Mouse (Mus musculus) neural tube, embryonic 15.5 days (tissue): ENCODE measurements at regions not wholly inside any gene's neighbourhood (a gene's known extent, or its start where the extent isn't known, plus 50 kb on each side); places are given as distances from the start of the nearest gene placed in this dataset.

Experiments used
- ATAC-seq: fragments of 200-750 bp; cut with Nextera tagmentation; 2 replicates; pipeline ENCODE4 v1.8.0; 2017; ENCODE audit warnings: mild to moderate bottlenecking, moderate TSS enrichment, moderate library complexity; ENCODE audit not compliant: low FRiP score
- H3K27ac ChIP-seq: fragments of 300-500 bp; sonication (generic); replicated peaks from 2 replicates; pipeline ENCODE4 v1.5.1; 2015; ENCODE audit warnings: mild to moderate bottlenecking, inconsistent platforms
- H3K27me3 ChIP-seq: fragments of 300-500 bp; sonication (generic); replicated peaks from 2 replicates; pipeline ENCODE4 v1.6.1; 2015; ENCODE audit warnings: inconsistent platforms
- H3K36me3 ChIP-seq: fragments of 300-500 bp; sonication (generic); 2 replicates; pipeline ENCODE4 v1.6.1; 2015; ENCODE audit warnings: inconsistent platforms
- H3K4me1 ChIP-seq: fragments of 300-500 bp; sonication (generic); 2 replicates; pipeline ENCODE4 v1.6.1; 2015; ENCODE audit warnings: inconsistent platforms
- H3K4me2 ChIP-seq: fragments of 300-500 bp; sonication (generic); 2 replicates; pipeline ENCODE4 v1.6.1; 2015; ENCODE audit warnings: inconsistent platforms, mild to moderate bottlenecking, moderate library complexity
- H3K4me3 ChIP-seq: fragments of 300-500 bp; sonication (generic); replicated peaks from 2 replicates; pipeline ENCODE4 v1.5.1; 2015; ENCODE audit warnings: mild to moderate bottlenecking, inconsistent platforms
- H3K9ac ChIP-seq: fragments of 300-500 bp; sonication (generic); replicated peaks from 2 replicates; pipeline ENCODE4 v1.6.1; 2015; ENCODE audit warnings: mild to moderate bottlenecking, inconsistent platforms
- H3K9me3 ChIP-seq: fragments of 300-500 bp; sonication (generic); replicated peaks from 2 replicates; pipeline ENCODE4 v1.6.1; 2016; ENCODE audit warnings: inconsistent platforms
- WGBS: fragments of 180-500 bp; shearing (Covaris S2); methylation state at CpG from one replicate; pipeline ENCODE4 v1.1.7; 2015; ENCODE audit warnings: mixed read lengths; 5-methylcytosine and 5-hydroxymethylcytosine counted together

DNA sequence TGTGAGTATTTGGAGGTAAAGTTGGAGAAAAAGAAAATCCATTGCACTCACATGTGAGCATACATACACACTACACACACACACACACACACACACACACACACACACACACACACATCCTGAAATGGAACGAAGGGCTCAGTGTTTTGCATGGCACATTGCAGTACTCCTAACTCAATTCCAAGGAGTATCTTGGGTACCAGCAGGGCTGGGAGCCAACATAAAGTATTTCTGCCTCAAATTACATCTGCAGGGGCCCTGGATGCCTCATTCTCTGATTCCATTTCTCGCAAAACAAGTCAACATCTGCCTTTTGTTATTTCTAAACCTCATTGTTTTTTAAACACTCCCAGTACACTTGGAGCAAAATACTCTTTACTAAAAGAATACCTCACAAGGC, 132.7 kb upstream of the Rnaseh2b start:
- H3K27me3 ChIP-seq, result no peaks in the 10 kb centered on the region
- H3K4me1 ChIP-seq, result 0 out of 2 replicates have a peak, but pooled peaks cover 3% of the 10 kb centered on the region
- no peak for ATAC-seq
- 60% methylated on average over 2 of the region's 2 CpGs for WGBS
- no peak overlapping the region for H3K9ac ChIP-seq
- no peak overlapping the region for H3K27ac ChIP-seq
- H3K4me3 ChIP-seq, result no peak overlapping the region
- no peaks in the 10 kb centered on the region for H3K36me3 ChIP-seq
- no peak overlapping the region for H3K4me2 ChIP-seq
- H3K9me3 ChIP-seq, result no peaks in the 10 kb centered on the region

DNA sequence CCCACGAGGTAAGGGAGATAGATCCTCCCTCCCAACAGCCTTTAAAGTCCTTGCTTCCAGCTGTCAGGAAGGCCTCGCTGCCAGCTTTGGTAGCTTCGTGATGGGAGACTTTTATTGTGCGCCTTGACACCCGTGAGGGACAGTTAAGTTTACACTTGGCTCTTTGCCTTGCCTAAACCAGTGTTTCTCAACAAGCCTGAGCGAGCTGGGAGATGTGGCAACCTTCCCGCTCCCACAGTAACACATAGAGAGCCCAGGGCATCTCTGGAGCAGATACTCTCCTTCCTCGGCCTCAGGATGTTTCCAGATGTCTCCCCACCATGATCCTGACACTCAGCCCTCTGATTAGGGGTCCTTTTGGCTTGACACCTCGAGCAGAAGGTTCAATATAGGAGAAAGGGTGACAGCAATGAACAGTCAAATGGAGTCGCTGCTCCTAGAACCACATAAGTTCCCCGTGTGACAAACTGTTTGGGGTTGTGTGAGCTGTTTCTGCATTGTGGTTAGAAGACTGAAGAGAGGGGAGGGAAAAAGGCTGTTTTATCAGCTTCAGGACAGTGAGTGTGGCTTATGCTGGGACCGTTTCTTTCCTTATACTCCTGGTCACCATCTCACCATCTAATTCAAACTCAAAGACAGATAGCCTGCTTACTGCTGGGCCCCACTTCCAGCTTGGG, 129.1 kb upstream of the Rnaseh2b start:
- WGBS, result 60% methylated on average over 12 of the region's 12 CpGs
- Histone ChIP-seq H3K27ac (no peak overlapping the region), H3K36me3 (no peaks in the 10 kb centered on the region), H3K4me1 (0 out of 2 replicates have a peak, but pooled peaks cover 3% of the 10 kb centered on the region), H3K9ac (no peak overlapping the region), H3K9me3 (no peaks in the 10 kb centered on the region), H3K27me3 (no peaks in the 10 kb centered on the region), H3K4me3 (no peak overlapping the region), H3K4me2 (no peak overlapping the region)
- ATAC-seq, result no peak

DNA sequence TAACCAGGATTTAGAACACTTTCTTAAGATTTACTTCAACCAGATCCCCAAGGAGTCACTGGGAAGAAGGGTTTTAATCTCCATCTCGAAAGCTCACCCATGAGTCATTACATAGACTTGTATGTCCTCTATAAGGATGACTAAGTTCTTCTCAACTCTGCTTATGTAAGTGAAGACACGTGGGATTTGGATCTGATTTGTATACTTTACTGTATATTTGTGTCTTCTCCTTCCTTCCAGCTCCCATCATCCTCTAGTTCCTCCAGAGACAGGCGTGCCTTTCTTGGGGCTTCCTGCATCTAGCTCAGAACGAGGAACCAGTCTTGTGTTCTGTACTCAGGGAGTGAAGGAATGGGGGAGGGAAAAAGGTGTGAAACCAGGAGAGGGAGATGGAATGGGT, 127.5 kb upstream of the Rnaseh2b start:
- no peaks in the 10 kb centered on the region for H3K36me3 ChIP-seq
- no peak overlapping the region for H3K4me2 ChIP-seq
- no peaks in the 10 kb centered on the region for H3K9me3 ChIP-seq
- 0 out of 2 replicates have a peak, but pooled peaks cover 3% of the 10 kb centered on the region for H3K4me1 ChIP-seq
- H3K27ac ChIP-seq, result no peak overlapping the region
- no peak overlapping the region for H3K9ac ChIP-seq
- no peak for ATAC-seq
- 86% methylated on average over 4 of the region's 4 CpGs for WGBS
- no peaks in the 10 kb centered on the region for H3K27me3 ChIP-seq
- H3K4me3 ChIP-seq, result no peak overlapping the region

DNA sequence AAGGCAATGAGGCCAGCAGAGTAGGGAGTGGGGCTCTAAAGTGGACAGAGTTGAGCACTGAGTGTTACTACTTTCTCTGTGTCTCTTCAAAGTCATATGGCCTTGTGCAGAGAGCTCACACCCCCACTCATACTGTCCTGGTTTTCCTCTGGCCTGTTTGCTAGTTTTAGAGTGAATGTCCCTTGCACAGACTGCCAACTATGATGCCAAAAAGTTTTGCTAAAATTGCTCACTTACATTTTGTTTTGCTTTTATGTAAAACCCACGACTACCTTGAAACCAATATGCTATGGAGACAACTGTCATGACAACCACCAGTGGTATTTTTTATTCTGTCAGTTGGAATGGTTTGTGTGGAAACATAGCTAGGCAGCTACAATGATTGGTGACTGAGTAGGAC, 126.4 kb upstream of the Rnaseh2b start:
- Histone ChIP-seq H3K27me3 (no peaks in the 10 kb centered on the region), H3K4me3 (no peak overlapping the region), H3K36me3 (no peaks in the 10 kb centered on the region), H3K4me1 (0 out of 2 replicates have a peak, but pooled peaks cover 3% of the 10 kb centered on the region), H3K4me2 (no peak overlapping the region), H3K9me3 (no peaks in the 10 kb centered on the region), H3K9ac (no peak overlapping the region), H3K27ac (no peak overlapping the region)
- 77% methylated on average over 1 of the region's 1 CpGs for WGBS
- ATAC-seq, result no peak

DNA sequence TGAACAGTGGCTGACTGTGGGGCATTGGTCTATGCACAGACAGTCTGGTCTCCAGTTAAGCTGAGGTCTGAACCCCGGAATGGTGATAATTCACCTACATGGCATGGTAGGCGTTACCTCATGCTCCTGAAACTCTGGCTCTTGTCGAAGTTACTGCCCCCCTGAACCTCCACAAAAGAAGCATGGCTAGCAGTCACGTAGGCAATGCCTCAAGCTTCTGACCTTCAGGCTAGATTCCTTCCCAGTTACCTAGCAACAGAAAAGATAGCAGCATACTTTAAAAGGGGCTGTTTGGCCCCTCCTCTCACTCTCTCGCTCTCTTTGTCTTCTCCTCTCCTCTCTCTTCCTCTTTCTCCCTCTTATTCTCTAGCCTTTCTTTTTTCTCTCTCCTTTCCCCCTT, 125.8 kb upstream of the Rnaseh2b start:
- WGBS, result 51% methylated on average over 5 of the region's 5 CpGs
- Histone ChIP-seq H3K36me3 (no peaks in the 10 kb centered on the region), H3K9ac (no peak overlapping the region), H3K9me3 (no peaks in the 10 kb centered on the region), H3K27me3 (no peaks in the 10 kb centered on the region), H3K4me2 (no peak overlapping the region), H3K4me3 (no peak overlapping the region), H3K4me1 (peaks cover 5% of the 10 kb centered on the region; the same call in 1 of the 2 replicates), H3K27ac (no peak overlapping the region)
- no peak for ATAC-seq

DNA sequence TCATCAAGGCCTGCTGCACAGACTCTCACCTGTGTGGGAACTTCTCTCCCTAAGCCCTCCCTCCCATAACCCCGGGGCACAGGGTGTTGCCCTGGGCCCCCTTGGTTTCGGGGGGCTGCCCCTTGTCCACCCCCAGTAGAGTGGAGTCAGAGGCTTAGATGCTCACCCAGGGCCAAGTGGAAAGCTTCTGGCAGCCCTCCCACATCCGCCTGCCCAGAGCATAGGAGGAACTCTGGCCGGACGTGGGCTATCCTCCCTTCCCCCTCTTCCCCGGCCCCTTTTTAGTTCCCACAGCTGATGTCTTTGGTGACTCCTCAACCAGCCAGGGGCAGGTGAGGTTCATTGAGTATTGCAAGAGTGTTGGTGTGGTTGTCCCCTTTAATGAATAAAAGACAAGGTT, 125.3 kb upstream of the Rnaseh2b start:
- Histone ChIP-seq H3K9ac (no peak overlapping the region), H3K36me3 (no peaks in the 10 kb centered on the region), H3K27me3 (no peaks in the 10 kb centered on the region), H3K4me1 (peaks cover 9% of the 10 kb centered on the region; the same call in 1 of the 2 replicates), H3K4me2 (no peak overlapping the region), H3K27ac (no peak overlapping the region), H3K4me3 (no peak overlapping the region), H3K9me3 (no peaks in the 10 kb centered on the region)
- ATAC-seq, result no peak
- WGBS, result 80% methylated on average over 6 of the region's 6 CpGs

DNA sequence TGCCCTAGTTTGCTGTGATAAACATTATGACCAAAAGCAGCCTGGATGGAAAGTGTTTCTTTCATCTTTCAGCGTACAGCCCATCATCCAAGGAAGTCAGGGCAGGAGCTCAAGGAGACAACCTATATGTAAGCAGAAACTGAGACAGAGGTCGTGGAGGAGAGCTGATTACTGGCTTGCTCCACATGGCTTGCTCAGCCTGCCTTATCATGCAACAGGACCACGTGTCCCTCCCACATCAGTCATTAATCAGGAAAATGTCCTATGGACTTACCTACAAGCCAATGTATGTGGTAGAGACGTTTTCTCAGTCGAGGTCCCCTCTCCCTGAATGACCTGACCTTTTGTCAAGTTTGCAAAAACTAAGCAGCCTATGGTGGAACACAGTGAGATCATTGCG, 123.7 kb upstream of the Rnaseh2b start:
- Histone ChIP-seq H3K9ac (no peak overlapping the region), H3K4me1 (peaks cover 6% of the 10 kb centered on the region; the same call in 1 of the 2 replicates), H3K27ac (no peak overlapping the region), H3K9me3 (no peaks in the 10 kb centered on the region), H3K27me3 (no peaks in the 10 kb centered on the region), H3K4me3 (no peak overlapping the region), H3K4me2 (no peak overlapping the region), H3K36me3 (no peaks in the 10 kb centered on the region)
- 87% methylated on average over 6 of the region's 6 CpGs for WGBS
- ATAC-seq, result no peak

DNA sequence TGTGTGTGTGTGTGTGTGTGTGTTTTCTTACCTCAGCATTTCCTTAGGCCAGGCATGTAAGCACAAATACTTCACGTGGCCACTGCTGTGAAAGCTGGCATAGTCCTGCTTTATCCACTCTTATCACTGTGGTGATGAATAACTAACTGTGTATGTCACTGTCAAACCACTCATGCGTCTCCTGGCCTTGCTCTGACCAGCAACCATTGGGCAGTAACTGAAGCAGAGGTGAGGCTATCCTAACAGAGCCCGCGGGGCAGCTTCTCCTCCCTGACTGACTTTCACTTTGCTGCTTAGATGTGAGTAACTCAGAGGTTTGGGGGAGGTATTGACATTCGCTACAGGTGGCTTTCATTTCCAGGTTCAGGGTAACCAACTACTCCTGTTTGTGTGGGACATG, 122.0 kb upstream of the Rnaseh2b start:
- no peak overlapping the region for H3K9ac ChIP-seq
- H3K27ac ChIP-seq, result 0 out of 2 replicates have a peak overlapping the region, but pooled peaks have one; percentile 33
- WGBS, result 76% methylated on average over 5 of the region's 5 CpGs
- H3K27me3 ChIP-seq, result no peaks in the 10 kb centered on the region
- no peak for ATAC-seq
- H3K4me2 ChIP-seq, result no peak overlapping the region
- no peaks in the 10 kb centered on the region for H3K9me3 ChIP-seq
- no peaks in the 10 kb centered on the region for H3K36me3 ChIP-seq
- H3K4me3 ChIP-seq, result no peak overlapping the region
- peaks cover 14% of the 10 kb centered on the region for H3K4me1 ChIP-seq

DNA sequence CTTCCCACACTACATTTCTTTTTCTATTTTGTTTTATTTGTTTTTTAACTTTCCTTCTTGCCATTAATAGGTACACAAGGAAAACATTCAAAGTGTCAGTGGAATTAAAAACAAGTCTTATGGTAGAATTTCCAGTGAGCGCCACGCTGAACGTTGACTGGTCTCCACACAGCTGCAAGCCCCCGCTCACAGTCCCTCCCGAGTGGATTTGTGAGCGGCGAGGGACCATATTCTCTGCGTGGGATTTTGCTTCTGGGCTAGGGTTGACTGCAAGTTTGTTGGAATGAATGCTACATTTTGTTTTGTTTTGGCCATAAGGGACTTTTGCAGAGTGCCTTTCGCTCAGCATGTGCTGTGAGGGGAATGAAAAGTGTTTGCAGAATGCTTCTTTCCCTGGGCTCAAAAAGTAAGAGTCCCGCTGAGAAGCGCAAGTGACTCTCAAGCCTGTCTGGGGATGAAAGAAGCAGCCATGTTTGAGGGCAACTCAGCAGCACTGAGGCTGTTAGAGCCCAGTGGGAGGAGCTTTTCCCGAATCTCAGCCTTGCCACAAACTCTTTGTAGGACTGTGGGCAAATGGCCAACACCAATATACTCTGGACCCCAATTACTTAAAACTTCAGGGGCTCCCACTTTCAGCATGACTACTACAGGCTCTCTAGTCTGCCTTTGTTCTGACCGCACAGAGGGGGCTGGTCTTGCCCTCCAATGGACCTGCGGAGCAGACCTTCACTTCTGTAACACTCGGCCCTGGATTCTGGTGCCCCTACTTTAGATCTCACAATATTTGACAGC, 120.9 kb upstream of the Rnaseh2b start:
- H3K4me2 ChIP-seq, result no peak overlapping the region
- no peaks in the 10 kb centered on the region for H3K36me3 ChIP-seq
- no peaks in the 10 kb centered on the region for H3K27me3 ChIP-seq
- no peaks in the 10 kb centered on the region for H3K9me3 ChIP-seq
- peaks cover 14% of the 10 kb centered on the region for H3K4me1 ChIP-seq
- ATAC-seq, result no peak
- WGBS, result 60% methylated on average over 15 of the region's 15 CpGs
- no peak overlapping the region for H3K4me3 ChIP-seq
- no peak overlapping the region for H3K9ac ChIP-seq
- H3K27ac ChIP-seq, result 0 out of 2 replicates have a peak overlapping the region, but pooled peaks have one; percentile 18

DNA sequence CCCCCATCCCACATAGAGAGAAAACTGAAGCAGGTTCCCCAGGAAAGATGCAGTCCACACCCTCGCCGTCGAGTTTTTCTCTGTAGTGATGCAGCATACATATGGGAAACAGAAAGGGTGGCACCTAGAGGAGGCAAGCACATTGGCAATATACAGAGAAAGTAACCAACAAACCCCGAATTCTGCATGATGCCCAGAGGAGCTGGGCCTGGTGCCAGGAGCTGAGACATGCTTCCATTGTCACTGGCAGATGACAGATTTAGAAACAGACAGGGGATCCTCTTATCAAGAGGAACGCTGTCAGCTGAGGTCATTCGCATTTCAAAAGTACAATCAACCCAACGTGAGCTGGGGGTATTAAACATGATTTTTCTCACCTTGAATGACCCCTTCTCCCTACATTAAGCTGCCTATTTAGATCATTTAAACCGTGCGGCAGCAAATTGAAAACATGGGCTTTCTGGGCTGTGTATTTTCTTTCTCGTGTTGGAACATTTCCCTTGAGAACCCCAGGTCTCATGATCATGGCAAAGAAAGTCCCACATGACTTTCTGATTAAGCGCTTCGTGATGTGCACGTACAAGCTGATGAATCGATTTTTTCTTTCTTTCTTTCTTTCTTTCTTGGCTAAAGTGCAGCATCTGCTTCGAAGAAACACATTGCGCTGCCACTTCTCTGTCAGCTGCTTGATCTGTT, 118.4 kb upstream of the Rnaseh2b start:
- Histone ChIP-seq H3K27me3 (no peaks in the 10 kb centered on the region), H3K36me3 (no peaks in the 10 kb centered on the region), H3K4me3 (no peak overlapping the region), H3K4me2 (0 out of 2 replicates have a peak overlapping the region, but pooled peaks have one; percentile 13), H3K4me1 (peaks cover 14% of the 10 kb centered on the region), H3K27ac (0 out of 2 replicates have a peak overlapping the region, but pooled peaks have one; percentile 28), H3K9ac (no peak overlapping the region), H3K9me3 (no peaks in the 10 kb centered on the region)
- WGBS, result 49% methylated on average over 16 of the region's 16 CpGs
- no peak; the same call in 1 of the 2 replicates for ATAC-seq

DNA sequence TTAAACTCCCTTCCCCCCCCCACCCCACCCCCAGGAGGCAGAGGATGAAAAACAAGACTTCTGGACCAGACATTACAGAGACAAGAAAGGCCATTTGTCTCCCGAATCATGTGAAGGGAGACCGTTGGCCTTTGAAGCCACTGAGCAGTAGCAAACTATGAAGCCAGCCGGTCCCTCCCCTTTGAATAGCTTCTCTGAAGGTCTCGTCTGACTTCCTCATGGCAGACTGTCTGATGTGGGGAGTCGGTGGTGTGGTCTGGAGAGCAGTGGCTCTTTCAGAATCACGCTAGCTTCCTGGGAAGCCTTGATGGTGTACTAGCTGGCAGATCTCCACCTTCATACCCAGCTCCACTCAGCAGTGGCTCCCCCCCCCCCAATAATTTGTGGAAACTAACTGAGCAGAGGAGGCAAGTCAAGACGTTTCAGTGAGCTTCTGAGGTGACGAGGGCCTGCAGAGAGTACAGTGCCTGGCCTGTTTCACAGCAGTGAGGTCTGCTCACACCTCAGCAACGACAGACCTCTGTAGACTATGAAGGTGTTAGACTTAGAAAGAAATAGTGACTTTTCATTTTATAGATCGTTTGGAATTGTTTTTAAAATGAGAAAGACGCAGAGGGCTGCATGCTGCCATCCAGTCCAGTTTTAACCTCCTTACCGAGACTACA, 116.9 kb upstream of the Rnaseh2b start:
- Histone ChIP-seq H3K36me3 (no peaks in the 10 kb centered on the region), H3K9ac (no peak overlapping the region), H3K27me3 (no peaks in the 10 kb centered on the region), H3K4me2 (no peak overlapping the region), H3K9me3 (no peaks in the 10 kb centered on the region), H3K4me1 (peaks cover 14% of the 10 kb centered on the region), H3K4me3 (no peak overlapping the region), H3K27ac (no peak overlapping the region)
- WGBS, result 64% methylated on average over 12 of the region's 12 CpGs
- no peak for ATAC-seq
